Mouse (Mus musculus) liver, postnatal 0 days (tissue): Measurements from ENCODE around the gene Plpp3.

ENCODE experiments used
- CTCF ChIP-seq: sonication (generic); IDR thresholded peaks from 2 replicates; pipeline ENCODE4 v1.5.1; 2016; ENCODE audit warnings: antibody characterized with exemption, low read depth
- EP300 ChIP-seq: IDR thresholded peaks from 2 replicates; pipeline ENCODE4 v1.6.1; 2016; ENCODE audit warnings: antibody characterized with exemption, low read depth, mild to moderate bottlenecking

GRCm38 (mm10) chr4:105223101-105223924, 66.2 kb downstream of the Plpp3 start:
- TF ChIP-seq CTCF: no peak
- no peak for TF ChIP-seq EP300
